Mouse (Mus musculus): ENCODE results near the gene Galnt16.
A peak's percentile ranks its signal among the peaks of the same experiment; 100 is the strongest.

Galnt16 gene

DNA sequence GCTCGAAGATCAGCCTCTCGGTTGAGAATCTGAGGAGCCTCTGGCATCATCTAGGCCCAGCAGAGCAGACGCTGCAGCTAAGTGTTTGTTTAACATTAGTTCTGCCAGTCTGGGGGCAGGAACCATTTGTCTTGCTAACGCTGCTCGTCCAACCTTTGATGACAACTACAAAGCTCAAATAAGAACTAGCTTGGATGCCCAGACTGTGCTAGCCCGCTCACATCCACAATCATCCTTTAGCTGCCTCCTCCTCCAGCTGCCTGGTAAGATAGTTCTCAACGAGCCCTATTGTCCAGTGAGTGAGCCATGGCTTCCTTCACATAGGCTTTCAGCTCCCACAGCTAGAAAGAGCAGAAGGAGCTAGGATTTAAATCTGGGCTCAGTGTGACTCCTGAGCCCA lies 80.2 kb downstream of the Galnt16 start:
- DNase-seq (ENCODE audit: low spot score in 2 of 2): no peak

GRCm38 (mm10) chr12:80598756-80599155 lies 80.7 kb downstream of the Galnt16 start:
- peak; percentile 37 to 69 for DNase-seq (ENCODE audit: low spot score in 2 of 2)

DNA sequence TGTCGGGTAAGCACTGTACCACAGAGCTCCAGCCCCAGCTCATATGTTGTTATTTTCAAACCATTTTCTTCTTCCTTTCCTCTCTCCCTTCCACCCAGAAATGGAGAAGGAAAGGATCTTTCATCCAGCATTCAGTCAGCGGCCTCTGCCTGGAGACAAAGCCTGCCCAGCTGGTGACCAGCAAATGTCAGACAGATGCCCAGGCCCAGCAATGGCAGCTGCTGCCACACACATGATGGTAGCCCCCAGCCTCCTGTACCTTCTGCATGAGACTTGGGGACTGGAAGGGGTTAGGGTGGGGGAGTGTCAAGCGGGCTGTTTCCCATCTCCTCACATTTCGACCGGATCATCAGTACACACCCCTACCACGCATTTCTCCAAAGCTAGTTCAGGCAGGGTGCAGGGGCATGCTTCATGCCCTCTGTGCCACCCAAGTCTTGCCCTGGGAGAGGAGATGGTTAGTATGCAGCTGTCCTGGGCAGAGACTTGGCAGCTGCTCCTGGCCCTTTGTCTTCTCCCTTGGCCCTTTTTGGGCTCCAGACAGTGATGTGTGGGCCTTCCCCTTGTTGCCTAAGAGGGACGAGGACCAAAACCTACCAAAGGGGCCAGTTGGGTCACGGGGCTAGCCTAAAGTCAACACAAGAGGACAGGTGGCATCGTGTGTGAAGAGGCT lies 83.7 kb downstream of the Galnt16 start:
- no peak for DNase-seq (ENCODE audit: low spot score in 2 of 2)

GRCm38 (mm10) chr12:80602432-80602831 lies 84.4 kb downstream of the Galnt16 start:
- no peak for DNase-seq (ENCODE audit: low spot score in 2 of 2)

DNA sequence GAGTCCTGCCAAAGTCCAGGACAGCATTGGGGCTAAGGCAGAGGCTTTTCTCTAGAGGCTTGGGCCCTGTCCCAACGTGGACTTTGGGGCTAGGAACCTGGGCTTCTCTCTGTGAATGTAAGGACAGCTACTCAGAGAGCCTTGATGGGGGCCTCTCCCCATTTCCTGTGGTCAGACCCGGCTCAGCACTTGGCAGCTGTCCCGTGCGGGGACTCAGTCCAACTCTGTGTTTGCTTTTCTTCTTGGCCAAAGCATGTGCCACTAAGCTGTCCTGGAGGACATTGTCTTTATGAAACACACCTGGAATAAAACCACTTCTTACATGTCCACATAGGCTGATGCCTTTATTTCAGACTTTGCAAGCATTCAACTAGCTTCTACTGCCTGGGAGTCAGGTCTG lies 85.5 kb downstream of the Galnt16 start:
- peak; percentile 31 to 52 for DNase-seq (ENCODE audit: low spot score in 2 of 2)

GRCm38 (mm10) chr12:80604218-80604617 lies 86.1 kb downstream of the Galnt16 start:
- no peak for DNase-seq (ENCODE audit: low spot score in 2 of 2)

DNA sequence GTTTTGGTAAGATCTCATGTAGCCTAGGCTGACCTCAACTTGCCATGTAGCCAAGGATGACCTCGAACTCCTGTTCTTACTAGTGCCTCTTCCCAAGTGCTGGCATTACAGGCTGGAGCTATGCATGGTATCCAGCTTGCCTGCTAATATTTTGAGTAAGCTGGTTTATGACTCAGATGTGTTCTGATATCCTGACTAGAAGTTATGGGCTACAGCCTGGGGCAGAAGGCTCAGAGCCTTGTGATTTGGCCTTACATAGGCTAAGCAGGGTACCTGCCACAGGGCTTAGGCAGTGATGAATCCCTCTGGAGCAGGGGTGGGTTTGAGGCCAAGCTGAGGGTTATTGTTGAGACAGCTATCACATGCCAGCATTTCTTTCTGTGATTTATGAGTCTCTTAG lies 90.5 kb downstream of the Galnt16 start:
- DNase-seq (ENCODE audit: low spot score in 2 of 2): no peak

GRCm38 (mm10) chr12:80609928-80610327 lies 91.9 kb downstream of the Galnt16 start:
- DNase-seq (ENCODE audit: low spot score in 2 of 2): peak; percentile 31 to 55

DNA sequence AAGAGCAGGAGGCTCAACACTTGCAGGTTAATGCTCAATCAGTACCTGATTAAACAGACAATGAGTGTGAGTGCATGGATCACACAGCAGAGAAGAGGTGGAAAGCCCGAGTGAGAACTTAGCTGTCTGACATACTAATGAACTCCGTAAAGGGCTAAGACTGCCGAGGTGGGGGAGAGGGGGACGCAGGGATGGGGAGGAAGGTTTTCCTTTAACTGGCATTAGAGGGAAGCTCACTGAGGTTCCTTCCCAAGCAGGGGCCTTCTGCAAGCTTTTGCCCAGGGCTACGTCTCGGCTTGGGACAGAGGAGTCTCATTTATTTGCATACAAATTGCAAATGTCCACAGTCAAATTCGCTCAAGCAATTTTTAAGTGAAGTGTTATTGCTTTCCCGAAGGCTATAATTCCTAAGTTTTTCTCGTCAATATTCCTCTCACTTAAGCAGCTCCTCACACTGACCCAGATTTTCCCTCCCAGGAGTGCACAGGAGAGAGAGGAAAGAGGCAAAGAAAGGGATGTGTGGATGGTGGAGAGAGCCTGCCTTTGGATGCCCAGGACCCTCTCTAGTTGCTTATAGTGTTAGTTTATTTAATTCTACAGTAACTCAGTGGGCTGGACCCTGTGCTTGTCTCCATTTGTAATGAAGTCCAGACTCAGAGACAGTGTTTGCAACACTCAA lies 94.2 kb downstream of the Galnt16 start:
- DNase-seq (ENCODE audit: low spot score in 2 of 2): no peak

GRCm38 (mm10) chr12:80615371-80616257 lies 97.5 kb downstream of the Galnt16 start:
- DNase-seq (ENCODE audit: low spot score in 2 of 2): no peak

- no peak for DNase-seq (ENCODE audit: low spot score in 2 of 2)
Observed at GRCm38 (mm10) chr12:80620501-80620900, 102.4 kb downstream of the Galnt16 start.

DNA sequence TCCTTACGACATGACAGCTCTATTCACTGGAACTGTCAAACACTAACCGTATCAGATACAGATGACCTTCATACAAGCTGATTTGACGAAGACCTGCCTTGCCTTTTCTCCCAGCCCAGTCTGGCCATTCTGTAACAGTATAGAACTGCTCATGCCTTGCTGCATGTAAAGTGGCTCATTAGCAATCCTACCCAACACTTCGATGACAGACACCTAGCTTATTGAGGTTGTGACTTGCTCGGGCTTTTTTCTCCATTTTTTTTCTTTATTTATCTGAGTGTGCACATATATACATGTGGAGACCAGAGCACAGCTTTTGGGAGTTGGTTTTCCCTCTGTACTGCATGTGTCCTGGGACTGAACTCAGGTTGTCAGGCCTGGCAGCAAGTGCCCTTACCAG lies 113.7 kb downstream of the Galnt16 start:
- no peak for DNase-seq (ENCODE audit: low spot score in 2 of 2)

GRCm38 (mm10) chr12:80642725-80643692 lies 124.9 kb downstream of the Galnt16 start:
- DNase-seq (ENCODE audit: low spot score in 2 of 2): peak; percentile 6 to 23

DNA sequence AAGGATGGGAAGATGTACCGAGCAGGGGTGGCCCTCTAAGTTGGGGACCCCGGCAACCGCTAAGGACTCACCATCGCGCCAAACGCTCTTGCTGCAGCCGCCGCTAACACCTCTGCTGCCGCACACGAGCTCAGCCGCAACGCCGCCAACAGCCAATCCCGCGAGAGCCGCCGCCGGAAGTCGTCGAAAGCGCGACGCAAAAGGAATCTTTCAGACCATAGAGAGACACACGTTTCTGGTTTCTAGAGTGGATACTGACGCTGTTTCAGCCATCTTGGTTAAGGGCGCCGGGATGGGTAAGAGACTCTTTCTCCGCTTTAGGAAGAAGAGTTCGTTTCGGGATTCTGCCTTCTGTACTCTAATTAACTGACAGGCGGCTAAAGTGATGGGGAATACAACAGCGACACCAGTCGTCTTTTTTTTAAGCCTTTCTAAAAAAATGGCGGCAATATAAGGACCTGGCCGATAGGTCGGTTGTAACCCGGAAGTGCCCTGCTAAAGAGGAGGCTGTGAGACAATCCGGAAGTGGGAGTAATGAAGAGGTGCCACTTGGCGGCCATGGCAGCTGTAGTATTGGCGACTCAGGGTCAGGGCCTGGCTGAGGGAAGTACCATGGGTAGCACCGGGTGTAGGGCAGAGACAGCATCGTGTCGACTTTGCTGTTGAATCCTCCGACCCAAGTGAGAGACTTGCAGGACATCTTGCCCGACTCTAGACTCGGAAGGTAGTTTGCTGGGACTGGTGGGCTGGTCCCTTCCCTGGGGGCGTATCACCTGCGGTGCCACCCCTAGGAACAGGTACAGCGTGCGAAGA lies 125.8 kb downstream of the Galnt16 start, which contains the start of the genes Slc39a9 and Erh:
Gene Slc39a9 (plus strand): TSS at position 191 of the 813 bp plus-strand sequence.
Gene Erh (minus strand): TSS at position 649 of the 813 bp plus-strand sequence.
- peak; percentile 93 to 96 for DNase-seq (ENCODE audit: low spot score in 2 of 2)

GRCm38 (mm10) chr12:80644506-80644868 lies 126.4 kb downstream of the Galnt16 start:
- no peak for DNase-seq (ENCODE audit: low spot score in 2 of 2)

DNA sequence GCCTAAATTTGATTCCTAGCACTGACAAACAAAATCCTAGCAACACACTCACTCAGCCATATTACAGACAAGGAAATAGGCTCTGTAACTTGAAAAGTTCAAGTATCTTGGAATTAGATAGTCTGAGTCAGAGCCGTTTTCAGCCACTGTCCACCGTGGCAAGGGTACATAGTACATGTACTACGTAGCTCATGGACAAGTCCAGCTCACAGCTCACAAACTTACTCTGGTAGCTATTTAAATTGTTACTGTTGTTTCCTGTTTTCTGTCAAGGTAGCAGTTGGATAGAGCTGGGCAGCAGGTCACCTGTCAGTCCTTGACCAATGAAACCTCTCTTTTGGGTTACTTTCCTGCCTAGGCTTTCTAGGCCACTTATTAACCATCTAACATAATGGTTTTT lies 128.3 kb downstream of the Galnt16 start:
- no peak for DNase-seq (ENCODE audit: low spot score in 2 of 2)

DNA sequence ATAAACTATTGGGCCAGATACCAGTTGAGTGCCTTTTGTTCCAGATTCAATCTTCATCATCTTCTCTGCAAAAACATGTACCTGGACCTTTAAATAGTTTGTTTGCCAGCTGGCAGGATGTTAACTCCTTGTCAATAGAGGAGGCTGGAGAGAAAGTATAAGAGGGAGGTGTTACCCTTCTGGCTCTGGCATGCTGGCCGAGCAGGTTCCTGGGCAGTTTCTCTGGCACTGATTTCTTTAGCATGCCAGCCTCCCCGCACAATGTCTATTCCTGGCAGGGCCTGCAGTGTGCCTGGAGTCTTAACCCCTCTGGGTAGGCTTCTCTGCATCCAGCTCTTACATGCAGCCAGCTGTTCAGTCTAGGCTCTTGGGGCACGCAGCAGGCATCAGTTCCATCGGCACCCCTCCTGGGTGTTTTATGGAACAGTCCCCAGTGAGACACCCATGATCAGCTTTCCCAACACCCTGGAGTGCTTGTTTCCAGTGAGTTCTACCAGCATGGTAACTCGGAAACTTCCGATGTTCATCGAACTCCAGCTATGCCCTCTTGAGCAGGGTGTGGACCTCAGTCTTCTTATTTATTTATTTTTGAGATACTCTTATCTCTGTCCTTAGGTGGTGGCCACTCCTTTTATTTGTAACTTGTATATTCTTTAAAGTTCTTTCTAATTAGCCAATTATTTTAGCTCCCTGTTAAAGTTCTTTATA lies 136.0 kb downstream of the Galnt16 start:
- peak; percentile 44 for DNase-seq (ENCODE audit: low spot score in 2 of 2)

GRCm38 (mm10) chr12:80654659-80655025 lies 136.6 kb downstream of the Galnt16 start:
- DNase-seq (ENCODE audit: low spot score in 2 of 2): peak in 1 of 2 experiments; percentile 9

DNA sequence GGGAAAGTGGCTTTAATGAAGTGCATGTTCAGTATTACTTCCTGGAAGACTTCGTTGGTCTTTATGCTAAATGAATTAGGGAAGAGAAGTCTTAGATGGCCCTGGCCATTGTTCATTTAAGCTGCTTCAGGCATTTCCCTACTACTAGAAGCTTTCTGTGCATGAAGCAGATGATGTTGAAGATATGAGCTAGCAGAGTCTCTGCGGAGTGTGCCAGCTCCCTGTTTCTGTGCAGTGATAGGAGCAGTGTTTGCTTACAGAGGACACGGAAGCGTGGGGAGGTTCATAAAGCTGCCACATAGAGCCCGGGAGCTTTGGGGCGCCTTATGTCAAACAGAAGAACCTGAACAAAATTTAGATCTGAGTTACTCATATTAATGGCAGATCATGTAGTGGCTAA lies 140.6 kb downstream of the Galnt16 start:
- no peak for DNase-seq (ENCODE audit: low spot score in 2 of 2)

GRCm38 (mm10) chr12:80662322-80662721 lies 144.2 kb downstream of the Galnt16 start:
- DNase-seq (ENCODE audit: low spot score in 2 of 2): no peak

Measured in heart, adult 9 months (tissue).